Mouse (Mus musculus): Measurements from ENCODE around the gene Il13ra1.

The Il13ra1 gene

DNA sequence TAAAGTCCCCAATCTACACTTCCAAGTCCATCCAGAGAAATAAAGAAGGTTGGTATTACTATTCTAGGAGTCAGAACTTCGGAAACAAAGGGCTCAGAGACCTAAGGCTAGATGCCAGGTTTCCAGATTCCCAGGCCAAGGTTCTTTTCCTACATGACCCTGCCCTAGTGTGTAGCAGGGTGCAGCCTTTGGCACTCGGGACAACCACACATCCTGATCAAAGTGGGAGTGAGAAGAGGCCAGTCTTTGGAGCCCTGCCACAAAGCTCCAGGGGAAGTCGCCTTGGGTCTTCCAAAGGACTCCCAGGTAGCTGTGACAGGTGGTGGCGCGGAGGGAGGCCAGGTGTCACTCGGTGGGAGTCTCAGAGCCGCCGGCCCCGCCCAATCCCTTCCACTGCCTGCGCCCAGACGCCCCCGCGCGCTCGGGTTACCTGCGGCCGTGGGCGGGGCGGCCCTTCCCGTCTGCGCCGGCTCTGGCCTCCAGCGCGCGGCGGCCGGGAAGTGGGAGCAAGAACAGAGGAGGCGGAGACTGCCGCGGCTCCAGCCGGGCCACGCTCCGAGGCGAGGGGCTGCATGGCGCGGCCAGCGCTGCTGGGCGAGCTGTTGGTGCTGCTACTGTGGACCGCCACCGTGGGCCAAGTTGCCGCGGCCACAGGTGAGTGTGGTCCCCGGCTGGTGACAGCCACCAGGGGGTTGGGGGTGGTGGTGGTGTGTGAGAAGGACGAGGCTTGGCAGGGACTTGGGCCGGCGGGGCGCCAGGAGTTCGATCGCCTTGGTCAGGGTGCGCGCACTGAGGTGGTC, at the start of gene Il13ra1:
Il13ra1 (plus strand) TSS at position 489 of the 800 bp plus-strand sequence.
- DNase-seq (ENCODE audit: low read depth, low spot score), result no peak

DNA sequence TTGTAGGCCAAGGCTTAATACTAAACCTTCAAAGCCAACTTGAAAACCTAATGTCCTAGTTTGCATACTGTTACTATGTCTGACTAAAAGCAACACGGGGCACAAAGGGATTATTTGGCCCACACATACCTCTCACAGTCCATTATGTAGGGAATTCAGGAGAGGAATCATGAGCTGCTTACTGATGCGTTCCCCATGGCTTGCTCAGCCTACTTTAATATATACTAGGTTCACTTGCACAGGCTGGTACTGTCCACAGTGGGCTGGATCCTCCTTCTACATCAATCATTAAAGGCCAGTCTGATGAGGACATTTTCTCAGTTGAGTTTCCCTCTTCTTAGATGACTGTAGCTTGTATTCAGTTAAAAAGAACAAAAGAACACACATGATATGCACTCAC, 37.9 kb upstream of the Il13ra1 start:
- DNase-seq (ENCODE audit: low read depth, low spot score), result no peak

DNA sequence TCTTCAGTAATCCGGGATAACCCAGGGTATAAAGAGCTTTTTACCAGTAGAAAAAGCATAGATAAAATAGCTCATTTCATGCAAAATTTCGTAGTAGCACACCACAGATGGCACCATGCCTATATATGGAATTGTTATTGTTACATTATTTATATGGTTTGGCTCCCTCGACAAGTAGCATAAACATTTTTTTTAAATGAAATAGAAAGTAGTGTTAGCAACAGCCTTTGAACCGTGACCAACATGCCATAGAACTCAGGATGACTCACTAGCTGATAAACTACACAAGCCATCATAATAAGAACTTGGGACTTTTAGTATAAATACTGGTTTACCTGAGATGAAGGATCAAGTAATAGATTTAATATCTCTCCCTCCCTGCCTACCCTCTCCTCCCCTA, 34.7 kb upstream of the Il13ra1 start:
- no peak for DNase-seq (ENCODE audit: low read depth, low spot score)

DNA sequence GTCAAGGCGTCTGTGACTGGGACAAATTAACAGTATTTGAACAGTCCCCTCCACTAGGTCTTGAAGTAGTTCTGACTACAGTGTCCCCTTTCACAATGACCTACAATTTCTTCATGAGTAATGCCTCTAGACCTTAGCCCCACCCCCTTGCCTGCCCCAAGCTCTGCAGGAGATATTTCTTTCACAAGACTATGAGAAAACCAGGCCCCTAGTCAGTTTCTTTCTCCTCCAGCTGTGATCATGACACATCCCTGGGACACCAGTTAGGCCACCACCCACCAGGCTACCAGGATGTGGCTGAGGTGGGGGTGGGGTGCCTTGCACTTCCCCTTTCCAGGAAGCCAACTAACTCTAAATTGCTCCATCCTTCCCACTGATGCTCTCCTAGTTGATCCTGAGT, 29.0 kb upstream of the Il13ra1 start:
- no peak for DNase-seq (ENCODE audit: low read depth, low spot score)

DNA sequence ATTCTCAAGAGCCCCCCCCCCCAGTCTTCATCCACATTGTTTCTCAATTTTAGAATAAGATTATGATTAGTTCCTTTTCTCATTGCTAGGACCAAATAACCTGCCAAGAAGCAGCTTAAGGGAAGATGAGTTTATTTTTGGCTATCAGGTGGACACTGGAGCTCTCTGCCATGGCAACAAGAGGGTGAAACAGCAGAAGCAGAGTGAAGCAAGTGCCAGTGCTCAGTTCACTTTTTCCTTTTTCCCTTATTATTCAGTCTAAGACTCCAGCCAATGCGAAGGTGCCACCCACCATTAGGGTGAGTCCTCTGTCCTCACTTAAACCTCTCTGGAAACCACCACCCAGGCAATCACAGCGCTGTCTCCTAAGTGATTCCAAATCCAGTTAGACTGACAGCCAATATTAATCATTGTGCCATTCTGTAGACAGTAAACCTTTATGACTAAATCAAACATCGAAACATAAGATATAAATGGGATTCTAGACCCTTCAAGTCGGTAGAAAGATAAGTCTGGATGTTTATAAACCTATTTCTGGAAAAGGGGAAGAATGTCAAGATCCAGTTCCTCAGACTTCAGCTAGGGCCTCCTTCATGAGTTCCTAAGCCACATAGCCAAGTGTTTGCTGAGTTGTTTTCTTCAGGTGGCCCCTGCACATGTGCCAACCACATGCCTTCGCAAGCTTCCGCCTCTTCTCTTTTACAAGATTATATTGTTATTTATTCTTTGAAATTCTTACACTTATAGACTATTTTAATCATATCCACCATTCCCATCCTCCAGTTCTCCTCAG, 23.2 kb upstream of the Il13ra1 start:
- DNase-seq (ENCODE audit: low read depth, low spot score), result no peak

DNA sequence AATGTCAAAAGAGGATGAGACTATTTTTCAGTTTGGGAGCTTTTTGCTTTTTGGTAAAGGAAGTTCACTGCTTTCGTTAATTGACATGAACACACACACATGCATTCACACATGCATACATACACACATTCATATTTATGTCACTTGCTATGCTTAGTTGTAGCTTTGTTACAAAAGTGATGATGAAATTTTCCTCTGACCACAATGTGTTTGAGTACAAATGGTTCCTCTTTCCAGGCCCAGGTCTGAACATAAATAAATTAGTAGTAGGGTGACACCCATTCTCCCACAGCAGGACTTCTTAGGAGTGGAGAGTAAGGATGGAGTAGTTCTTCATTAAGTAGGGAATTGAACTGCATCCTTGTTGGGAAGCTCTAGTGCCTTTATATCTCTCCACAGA, 11.0 kb upstream of the Il13ra1 start:
- DNase-seq (ENCODE audit: low read depth, low spot score), result no peak

DNA sequence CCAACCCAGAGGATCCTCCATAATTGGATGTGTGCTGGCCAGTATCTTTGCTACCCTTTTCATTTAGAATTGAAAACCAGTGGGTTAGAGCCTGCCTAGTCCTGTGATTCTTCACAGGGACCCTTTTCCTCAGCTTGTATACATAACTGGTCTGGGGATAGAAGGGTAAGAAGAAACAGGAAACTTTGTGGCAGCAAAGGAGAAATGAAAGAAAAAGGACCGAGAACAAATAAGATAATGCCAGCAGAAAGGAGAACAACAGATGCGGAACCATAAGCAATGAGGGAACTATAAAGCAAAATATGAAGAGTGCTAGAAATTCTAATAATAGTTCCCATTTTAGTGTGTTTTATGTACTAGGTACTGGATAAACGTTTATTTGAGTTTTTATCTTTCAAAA, 10.6 kb upstream of the Il13ra1 start:
- DNase-seq (ENCODE audit: low read depth, low spot score), result no peak

DNA sequence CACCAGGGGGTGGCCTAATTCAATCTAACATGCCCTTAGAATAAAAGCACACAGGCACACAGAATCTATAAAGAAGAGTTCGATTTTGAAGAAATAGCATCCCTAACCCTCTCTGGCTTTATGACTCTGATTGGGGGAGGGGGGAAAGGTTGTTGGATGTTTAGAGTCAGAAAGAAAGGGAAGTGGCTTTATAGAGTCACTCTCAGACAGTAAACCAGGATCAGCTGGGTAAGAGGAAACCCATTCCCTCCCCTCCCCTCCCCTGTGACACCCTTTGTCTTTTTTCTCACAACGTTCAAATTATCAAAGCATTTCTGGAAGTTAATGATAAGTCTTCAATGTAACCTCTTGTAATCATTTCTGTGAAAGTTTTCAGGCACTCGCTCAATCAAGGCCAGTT, 3.3 kb upstream of the Il13ra1 start:
- no peak for DNase-seq (ENCODE audit: low read depth, low spot score)

DNA sequence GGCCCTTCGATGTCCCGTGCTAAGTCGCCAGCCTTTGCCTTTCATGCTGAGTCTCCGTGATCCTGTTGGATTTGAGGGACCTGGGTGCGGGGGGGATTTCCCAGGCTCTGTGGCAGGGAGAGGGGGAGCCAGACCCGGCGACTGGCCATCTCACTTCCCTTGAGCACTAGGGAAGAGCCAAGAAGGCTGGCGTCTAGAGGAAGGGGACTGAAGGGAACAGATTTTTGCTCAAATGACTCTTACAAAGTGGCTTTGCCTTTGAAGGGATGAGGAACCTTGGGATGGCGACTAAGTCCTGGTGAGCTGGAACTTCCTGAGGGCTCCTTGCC, 476 bp downstream of the Il13ra1 start:
- DNase-seq (ENCODE audit: low read depth, low spot score), result no peak

DNA sequence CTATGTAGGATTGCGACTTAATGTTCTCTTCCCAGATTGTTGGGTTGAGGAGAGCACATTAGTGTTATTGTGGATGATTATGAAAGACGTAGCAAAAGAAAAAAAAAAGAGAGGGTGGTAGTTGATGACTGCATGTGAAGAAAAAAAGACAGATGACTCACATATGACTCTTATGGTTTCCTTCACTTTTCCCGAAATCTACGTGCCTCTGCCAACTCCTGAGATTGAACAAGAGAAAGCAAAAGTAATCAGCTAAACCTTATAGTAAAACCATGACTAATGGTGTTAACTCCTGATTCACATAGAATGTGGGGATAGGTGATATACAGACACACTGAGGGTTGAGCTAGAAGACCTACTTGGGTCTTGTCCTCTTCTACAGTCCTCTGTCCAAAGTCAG, 3.3 kb downstream of the Il13ra1 start:
- no peak for DNase-seq (ENCODE audit: low read depth, low spot score)

DNA sequence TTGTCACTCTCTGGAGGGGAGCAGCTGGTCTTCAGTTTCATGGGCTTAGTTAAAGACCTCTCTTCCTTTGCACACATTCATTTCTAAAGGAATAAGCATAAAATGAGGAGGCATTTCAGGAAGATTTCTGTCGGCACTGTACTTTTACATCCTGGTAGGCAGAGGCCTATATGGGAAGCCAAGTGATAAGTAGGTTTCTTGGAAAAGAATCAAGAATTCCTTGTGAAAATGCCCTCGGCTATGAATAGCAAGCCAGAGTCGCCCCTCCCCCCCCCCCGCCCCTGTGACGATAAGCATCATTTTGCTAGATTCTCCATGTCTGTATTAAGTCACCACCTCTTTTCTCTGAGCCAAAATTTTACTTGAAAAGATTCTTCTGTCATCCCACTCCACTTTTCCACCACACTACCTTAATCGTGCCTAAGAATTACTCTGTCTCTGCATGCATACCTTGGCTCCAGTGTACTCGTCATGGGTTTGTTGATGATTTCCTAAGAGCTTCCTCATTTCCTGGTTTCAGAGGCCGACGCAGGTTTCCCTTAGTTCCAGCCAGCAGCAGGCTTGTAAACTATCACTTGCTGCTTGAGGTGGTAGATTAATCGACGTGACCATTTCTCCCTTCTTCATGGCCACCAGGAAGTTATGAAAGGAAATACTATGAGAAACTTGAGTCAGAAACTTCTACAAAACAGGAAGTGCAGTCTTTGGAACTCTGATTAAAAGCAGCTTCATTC, 17.3 kb downstream of the Il13ra1 start:
- no peak for DNase-seq (ENCODE audit: low read depth, low spot score)

DNA sequence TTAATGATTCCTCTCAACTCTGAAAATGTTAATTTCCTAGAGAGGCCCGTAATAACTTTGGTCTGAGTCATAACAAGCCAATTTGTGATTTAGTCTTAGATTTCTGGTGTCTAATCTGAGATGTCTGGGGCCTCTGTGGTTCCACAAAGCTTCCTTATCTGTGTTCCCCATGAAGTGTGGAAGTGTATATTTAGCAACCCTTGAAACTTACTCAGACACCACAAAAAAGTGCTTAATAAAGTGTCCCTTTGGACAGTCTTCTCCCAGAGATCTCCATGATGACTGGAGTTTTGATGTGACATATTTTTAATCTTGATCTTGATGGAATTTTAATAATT, 17.8 kb downstream of the Il13ra1 start:
- no peak for DNase-seq (ENCODE audit: low read depth, low spot score)

DNA sequence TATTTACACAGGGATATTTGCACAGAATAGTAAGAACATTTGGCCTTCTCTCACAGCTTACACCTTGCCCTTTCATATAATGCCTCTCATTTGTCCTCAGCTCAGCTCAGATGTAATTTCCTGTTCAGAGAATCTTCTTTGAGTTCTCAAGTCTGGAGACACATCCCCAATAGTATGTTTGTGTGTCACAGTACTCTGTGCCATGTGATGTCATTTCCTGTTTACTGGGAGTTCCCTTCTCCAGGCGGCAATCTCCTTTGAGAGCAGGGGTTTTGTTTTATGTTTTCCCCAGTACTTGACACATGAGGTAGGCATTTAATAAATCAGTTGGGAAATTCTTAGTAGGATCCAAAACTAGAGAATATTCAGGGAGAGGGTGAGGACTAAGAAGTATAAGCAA, 24.4 kb downstream of the Il13ra1 start:
- no peak for DNase-seq (ENCODE audit: low read depth, low spot score)

DNA sequence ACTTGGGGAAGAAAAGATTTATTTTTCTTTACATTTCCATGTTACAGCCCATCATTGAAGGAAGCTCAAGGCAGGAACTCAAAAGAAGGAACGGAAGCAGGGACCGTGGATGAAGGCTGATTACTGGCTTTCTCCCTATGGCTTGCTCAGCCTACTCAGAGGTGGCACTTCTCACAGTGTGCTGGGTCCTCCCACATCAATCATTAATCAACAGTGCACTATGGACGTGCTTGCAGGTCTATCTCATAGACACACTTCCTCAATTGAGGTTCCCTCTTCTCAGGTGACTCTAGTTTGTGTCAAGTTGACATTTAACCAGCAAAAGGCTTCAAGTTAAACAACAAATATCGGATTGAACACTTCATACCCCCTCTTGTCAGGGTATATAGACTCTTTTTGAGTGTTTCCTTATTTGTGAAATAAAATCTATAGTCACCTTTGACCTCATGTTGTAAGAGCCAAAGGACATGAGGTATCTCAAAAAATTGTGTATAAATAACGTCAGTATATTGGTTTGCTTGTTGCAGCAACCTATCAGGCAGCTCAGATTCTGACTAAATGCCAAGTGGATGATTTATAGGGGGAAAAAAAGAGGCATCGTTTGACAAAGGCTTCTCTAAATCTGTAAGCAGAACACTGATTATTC, 30.2 kb downstream of the Il13ra1 start:
- no peak for DNase-seq (ENCODE audit: low read depth, low spot score)

DNA sequence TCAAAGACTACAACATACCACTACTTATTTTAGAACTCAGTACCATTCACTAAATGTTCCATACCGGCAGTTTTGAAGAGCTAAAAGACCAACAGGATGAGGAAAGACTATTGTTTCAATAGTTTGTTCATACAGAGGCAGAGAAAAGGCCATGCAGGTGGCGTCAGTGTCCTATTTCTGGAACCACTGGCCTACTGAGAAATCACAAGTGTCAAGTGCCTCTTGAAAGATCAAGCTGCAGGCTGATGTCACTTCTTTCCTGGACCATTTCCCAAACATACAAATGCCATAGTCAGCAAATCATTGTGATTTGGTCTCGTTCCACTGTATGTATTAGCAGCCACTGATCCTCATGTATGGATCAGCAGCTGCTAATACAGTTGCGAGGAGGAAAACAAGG, 34.8 kb downstream of the Il13ra1 start:
- no peak for DNase-seq (ENCODE audit: low read depth, low spot score)

DNA sequence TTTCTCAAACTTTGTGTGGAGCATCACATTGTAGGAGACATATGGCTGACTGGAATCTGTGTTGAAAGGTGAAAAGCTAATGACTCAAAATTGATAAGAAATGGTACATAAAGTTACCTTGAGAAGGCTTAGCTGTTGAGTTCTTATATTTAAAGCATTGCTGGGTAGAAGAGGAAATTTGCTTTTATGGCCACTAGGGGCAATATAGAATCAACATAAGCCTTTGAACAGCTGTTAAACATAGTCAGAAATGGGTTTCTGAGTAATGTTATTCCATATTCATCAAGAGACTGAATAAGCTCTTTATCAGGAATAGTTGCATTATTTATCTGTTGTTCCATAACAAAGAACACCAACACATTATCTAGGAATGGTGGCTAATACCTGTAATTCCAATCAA, 38.2 kb downstream of the Il13ra1 start:
- DNase-seq (ENCODE audit: low read depth, low spot score), result no peak

DNA sequence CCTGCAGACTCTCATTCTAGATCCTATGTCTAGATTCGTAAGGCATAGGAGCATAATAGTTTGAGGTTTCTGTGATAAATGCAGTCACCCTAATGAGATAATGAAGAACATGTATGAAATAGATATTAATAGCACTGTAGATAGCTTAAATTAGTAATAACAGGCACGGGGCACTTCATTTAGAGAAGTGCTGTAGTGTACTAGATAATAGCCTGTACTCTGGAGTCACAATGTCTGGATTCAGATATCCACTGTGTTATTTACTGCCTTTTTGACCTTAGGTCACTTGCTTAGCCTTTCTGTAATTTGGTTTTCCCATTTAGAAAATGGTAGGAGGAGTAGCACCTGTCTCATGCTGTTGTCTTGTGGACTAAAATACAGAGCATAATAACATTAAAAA, 44.8 kb downstream of the Il13ra1 start:
- no peak for DNase-seq (ENCODE audit: low read depth, low spot score)

DNA sequence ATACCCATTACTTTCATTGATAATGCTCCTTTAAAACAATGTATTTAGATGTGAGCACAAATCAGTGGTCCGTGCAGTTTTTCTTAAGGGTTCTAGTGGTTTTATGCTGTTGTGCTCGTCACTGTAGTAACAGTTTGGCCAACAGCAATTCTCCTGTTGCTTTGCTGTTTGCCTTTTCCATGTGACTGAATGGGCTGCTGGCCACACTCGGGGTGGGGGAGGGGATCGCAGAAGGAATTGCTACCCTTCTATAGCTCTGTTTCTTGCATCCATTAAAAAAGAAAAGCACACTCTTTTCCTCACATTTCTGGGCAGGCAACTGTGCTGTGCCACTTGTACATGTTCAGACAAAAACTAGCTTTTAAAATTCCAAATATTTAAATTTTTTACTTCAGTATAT, 49.7 kb downstream of the Il13ra1 start:
- DNase-seq (ENCODE audit: low read depth, low spot score), result no peak

DNA sequence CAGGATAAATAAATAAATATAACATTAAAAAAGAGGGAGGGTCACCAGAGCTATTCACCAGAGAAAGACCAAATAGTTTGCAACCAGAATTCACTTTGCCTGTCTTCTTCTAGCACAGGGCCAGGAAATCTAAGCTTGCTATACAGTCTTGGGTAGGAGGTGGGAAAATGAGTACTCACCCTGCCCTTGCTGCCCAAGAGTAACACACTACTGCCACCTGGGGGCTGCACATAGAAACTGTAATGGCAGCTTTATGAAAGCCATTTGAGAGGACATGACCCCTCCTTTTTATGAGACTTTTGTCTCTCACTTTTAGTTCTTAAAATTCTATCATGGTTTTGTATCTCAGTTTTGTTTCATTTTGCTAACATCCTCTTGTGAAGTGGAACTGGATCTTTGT, 71.7 kb downstream of the Il13ra1 start:
- no peak for DNase-seq (ENCODE audit: low read depth, low spot score)

DNA sequence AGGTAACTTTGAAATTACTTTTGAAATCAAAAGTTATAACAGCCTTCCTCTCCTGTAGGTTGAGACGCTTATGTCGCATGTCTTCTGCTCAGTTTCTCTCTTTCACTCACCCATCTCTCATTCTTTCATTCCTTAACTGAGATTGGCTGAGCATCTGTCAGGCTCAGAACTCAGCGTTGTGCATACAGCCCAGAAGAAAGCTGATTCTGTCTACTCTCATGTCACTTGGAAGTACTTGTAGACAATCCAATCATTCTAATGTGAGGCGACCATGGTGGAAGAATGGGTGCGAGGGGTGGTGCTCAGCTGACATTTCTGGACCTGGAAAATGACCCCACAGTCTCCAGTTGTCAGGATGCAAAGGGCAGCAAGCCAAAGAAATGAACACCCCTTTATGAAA, 74.1 kb downstream of the Il13ra1 start:
- DNase-seq (ENCODE audit: low read depth, low spot score), result no peak

DNA sequence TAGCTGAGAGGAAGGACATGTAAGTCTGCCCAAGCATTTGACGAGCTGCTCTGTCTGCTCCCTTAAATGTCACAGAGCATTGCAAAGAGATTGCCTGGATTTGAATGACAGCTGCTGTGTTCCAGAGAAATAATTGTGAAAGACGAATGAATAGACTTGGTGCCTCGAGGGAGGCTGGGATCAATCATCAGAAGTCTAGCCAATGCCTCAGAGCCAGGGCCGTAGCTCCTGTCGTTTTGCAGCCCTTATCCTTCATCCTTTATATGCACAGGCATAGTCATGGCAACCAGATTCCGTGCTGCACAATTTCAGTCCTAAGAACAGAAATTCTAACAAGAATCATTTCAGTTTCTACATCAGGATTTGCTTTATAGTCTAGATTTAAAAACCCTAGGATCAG, 74.5 kb downstream of the Il13ra1 start:
- no peak for DNase-seq (ENCODE audit: low read depth, low spot score)

DNA sequence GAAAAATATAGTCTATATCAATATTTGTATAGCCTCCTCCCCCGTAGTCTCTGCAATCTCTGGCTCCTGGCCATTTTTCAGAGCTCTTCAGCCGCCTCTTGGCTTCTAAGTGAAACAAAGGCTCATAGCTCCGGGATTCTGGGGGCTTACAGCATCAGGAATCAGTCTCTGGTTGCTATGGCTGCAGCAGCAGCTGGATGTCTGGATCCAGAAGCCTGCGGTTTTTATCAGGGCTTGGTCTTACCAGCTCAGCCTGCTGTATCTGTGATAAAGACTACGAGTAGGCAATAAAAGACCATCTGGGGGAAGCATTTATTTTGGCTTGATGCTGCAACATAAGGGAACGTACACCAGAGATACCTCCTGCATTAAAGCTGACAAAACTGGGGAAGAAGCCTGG, 82.0 kb downstream of the Il13ra1 start:
- DNase-seq (ENCODE audit: low read depth, low spot score), result no peak

Data from brain, embryonic 18.5 days (tissue).